Comparison of ENCODE assay signal across 17 mouse cellular contexts in the genomic region with DNA sequence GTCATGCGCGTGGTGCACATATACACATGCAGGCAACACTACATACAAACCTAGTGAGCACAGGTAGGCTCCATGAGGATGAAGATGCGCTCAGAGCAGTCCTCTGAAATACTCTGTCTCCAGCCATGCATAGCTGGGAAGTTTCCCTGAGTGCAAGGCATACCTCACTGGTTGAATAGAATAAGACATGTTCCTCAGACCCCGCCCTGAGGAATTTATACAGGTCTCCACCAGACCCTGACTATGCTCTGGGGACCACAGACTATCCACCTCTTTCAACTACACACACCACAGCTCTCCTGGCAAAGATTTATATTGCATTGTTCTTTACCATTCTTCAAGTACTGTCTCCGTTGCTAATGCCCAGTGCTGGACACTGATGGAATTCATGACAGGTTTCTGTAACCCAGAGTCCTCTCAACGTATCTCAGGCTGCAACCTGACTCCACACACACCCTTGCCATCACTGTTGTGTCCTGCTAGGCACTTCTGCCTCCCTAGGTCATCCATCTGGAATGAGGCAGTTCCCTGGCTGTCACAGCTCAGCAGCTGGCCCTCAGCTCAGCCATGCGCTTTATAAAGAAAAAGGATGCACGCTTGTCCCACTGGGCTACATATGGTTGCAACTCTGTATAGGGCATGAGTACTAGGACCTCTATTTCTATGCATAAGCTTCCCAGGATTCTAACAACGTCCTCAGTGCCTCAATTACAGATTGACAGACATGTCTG.
"Had no signal": no experiment of that assay in that cellular context is flagged by ENCODE, and none has a peak within 500 bp of the region (broad histone marks: within the 10 kb centered on the region; RNA-seq: fewer than 3 reads in every experiment).

No protein-coding gene starts in this region.

- H3K27ac ChIP-seq: layer of hippocampus, adult 2 months; liver, embryonic 13.5 days; lung, embryonic 15.5 days; macrophage; midbrain, embryonic 12.5 days; neural tube, embryonic 13.5 days had no signal

- H3K9ac ChIP-seq: liver, embryonic 13.5 days; liver, postnatal 0 days; lung, embryonic 15.5 days; midbrain, embryonic 12.5 days; neural tube, embryonic 13.5 days had no signal

- H3K4me2 ChIP-seq: liver, embryonic 13.5 days; lung, embryonic 15.5 days; midbrain, embryonic 12.5 days; neural tube, embryonic 13.5 days had no signal

- H3K4me3 ChIP-seq: layer of hippocampus, adult 2 months; liver, embryonic 13.5 days; lung, embryonic 15.5 days; megakaryocyte, embryonic 14.5 days; midbrain, embryonic 12.5 days; neural tube, embryonic 13.5 days had no signal

- H3K36me3 ChIP-seq: liver, embryonic 13.5 days; lung, embryonic 15.5 days; midbrain, embryonic 12.5 days; neural tube, embryonic 13.5 days had no signal

- H3K27me3 ChIP-seq: liver, embryonic 13.5 days; lung, embryonic 15.5 days; megakaryocyte, embryonic 14.5 days; midbrain, embryonic 12.5 days; neural tube, embryonic 13.5 days had no signal

- H3K9me3 ChIP-seq: liver, embryonic 13.5 days; lung, embryonic 15.5 days; midbrain, embryonic 12.5 days; neural tube, embryonic 13.5 days had no signal

- H3K4me1 ChIP-seq: liver, embryonic 13.5 days; lung, embryonic 15.5 days; megakaryocyte, embryonic 14.5 days; midbrain, embryonic 12.5 days; neural tube, embryonic 13.5 days had no signal

- ATAC-seq: liver, postnatal 0 days; midbrain, embryonic 16.5 days had no signal

- DNase-seq: kidney, adult 2 months; kidney, postnatal 25 days; left cerebral cortex, postnatal 4 days; liver; liver, embryonic 13.5 days; liver, postnatal 0 days; lung, postnatal 14 days; right cerebral cortex, adult 18-20 months; right cerebral cortex, postnatal 25 days; thymus, postnatal 4 days had no signal
